Mouse (Mus musculus) C2C12 (cell line): ENCODE measurements around the gene Cep78.

Source experiments
- CEBPB ChIP-seq: IDR thresholded peaks from one replicate; pipeline ENCODE4 v1.6.1; 2011; ENCODE audit warnings: low read depth, mild to moderate bottlenecking, control low read depth, moderate library complexity
- CTCF ChIP-seq: IDR thresholded peaks from one replicate; pipeline ENCODE4 v1.5.1; 2011; ENCODE audit not compliant: control insufficient read depth, insufficient read depth, insufficient read length
- FOSL1 ChIP-seq: IDR thresholded peaks from one replicate; pipeline ENCODE4 v1.8.0; 2011; ENCODE audit warnings: mild to moderate bottlenecking, low read length; ENCODE audit not compliant: poor library complexity, insufficient read depth, severe bottlenecking
- USF1 ChIP-seq: IDR thresholded peaks from one replicate; pipeline ENCODE4 v1.6.1; 2011; ENCODE audit warnings: low read depth, mild to moderate bottlenecking, control low read depth, moderate library complexity

- TF ChIP-seq CTCF (no peak), CEBPB (no peak), FOSL1 (no peak), USF1 (no peak)
These were observed 65.5 kb downstream of the Cep78 start for GRCm38 (mm10) chr19:15919336-15919735.
